ENCODE assay signal across 11 mouse cellular contexts in genomic region chr2:5577399-5578129, GRCm38 (mm10).
A peak's percentile ranks its signal among the peaks of the same experiment; 100 is the strongest.
DNase-seq lines count a peak whose midpoint lies in the region; ATAC-seq and TF ChIP-seq lines count a peak whose summit lies in the region.
"Had no signal": no experiment of that assay in that cellular context is flagged by ENCODE, and none has a peak within 500 bp of the region (broad histone marks: within the 10 kb centered on the region; RNA-seq: fewer than 3 reads in every experiment).

No protein-coding gene starts in this region.

- H3K36me3 ChIP-seq in midbrain, embryonic 13.5 days, result no peaks in the 10 kb centered on the region
- no peaks in the 10 kb centered on the region for H3K36me3 ChIP-seq in midbrain, embryonic 10.5 days
- H3K36me3 ChIP-seq in forebrain, postnatal 0 days (ENCODE audit: insufficient read depth), result no peaks in the 10 kb centered on the region
- H3K36me3 ChIP-seq: embryonic facial prominence, embryonic 15.5 days; limb, embryonic 12.5 days had no signal

- no peak overlapping the region for H3K9ac ChIP-seq in midbrain, embryonic 13.5 days (replicated peaks)
- H3K9ac ChIP-seq in forebrain, postnatal 0 days, result no peak overlapping the region
- H3K9ac ChIP-seq: embryonic facial prominence, embryonic 15.5 days; limb, embryonic 12.5 days had no signal

- TF ChIP-seq CTCF in forebrain, postnatal 0 days (IDR thresholded peaks at IDR 0.05; ENCODE audit: low read depth), result no peak

- H3K4me1 ChIP-seq in midbrain, embryonic 13.5 days (replicated peaks), result peaks cover 16% of the 10 kb centered on the region
- H3K4me1 ChIP-seq in midbrain, embryonic 10.5 days, result peaks cover 10% of the 10 kb centered on the region
- H3K4me1 ChIP-seq in forebrain, postnatal 0 days (ENCODE audit: insufficient read depth), result peaks cover 4% of the 10 kb centered on the region; the same call in 1 of the 2 replicates

- ATAC-seq in midbrain, embryonic 13.5 days, result peak; percentile 80
- ATAC-seq in forebrain, postnatal 0 days, result peak; percentile 61
- ATAC-seq: Patski had no signal

- 55% methylated on average over 9 of the region's 9 CpGs for WGBS in midbrain, embryonic 13.5 days
- 84% methylated on average over 9 of the region's 9 CpGs for WGBS in midbrain, embryonic 10.5 days
- 37% methylated on average over 9 of the region's 9 CpGs for WGBS in forebrain, postnatal 0 days

- no peak overlapping the region for H3K4me2 ChIP-seq in midbrain, embryonic 13.5 days (replicated peaks)
- H3K4me2 ChIP-seq in forebrain, postnatal 0 days (ENCODE audit: low read depth), result no peak overlapping the region
- H3K4me2 ChIP-seq: embryonic facial prominence, embryonic 15.5 days; limb, embryonic 12.5 days had no signal

- no peak overlapping the region for H3K4me3 ChIP-seq in midbrain, embryonic 13.5 days (replicated peaks)
- H3K4me3 ChIP-seq in midbrain, embryonic 10.5 days, result no peak overlapping the region
- H3K4me3 ChIP-seq in forebrain, postnatal 0 days (ENCODE audit: low read depth, low read length), result no peak overlapping the region
- H3K4me3 ChIP-seq: embryonic facial prominence, embryonic 15.5 days; limb, embryonic 12.5 days had no signal

- H3K27ac ChIP-seq in midbrain, embryonic 13.5 days, result 0 out of 2 replicates have a peak overlapping the region, but pooled peaks have one; percentile 6
- no peak overlapping the region; the same call in 1 of the 2 replicates for H3K27ac ChIP-seq in midbrain, embryonic 10.5 days (replicated peaks)
- H3K27ac ChIP-seq in forebrain, postnatal 0 days (ENCODE audit: low read depth, low read length), result no peak overlapping the region
- H3K27ac ChIP-seq: embryonic facial prominence, embryonic 15.5 days; limb, embryonic 12.5 days had no signal

- H3K27me3 ChIP-seq in midbrain, embryonic 13.5 days, result no peaks in the 10 kb centered on the region
- H3K27me3 ChIP-seq in midbrain, embryonic 10.5 days (ENCODE audit: low read depth, poor library complexity, severe bottlenecking), result no peaks in the 10 kb centered on the region
- no peaks in the 10 kb centered on the region for H3K27me3 ChIP-seq in forebrain, postnatal 0 days (ENCODE audit: insufficient read depth, low read length)
- H3K27me3 ChIP-seq: embryonic facial prominence, embryonic 15.5 days; limb, embryonic 12.5 days; Patski had no signal

- DNase-seq in midbrain, embryonic 10.5 days (ENCODE audit: low spot score), result no peak
- peak; percentile 46 for DNase-seq in forebrain, postnatal 0 days
- peak; percentile 35 to 55 for DNase-seq in kidney, postnatal 4 days
- DNase-seq in thymus, postnatal 36 days, result no peak
- no peak for DNase-seq in left cerebral cortex, adult 18-20 months (ENCODE audit: low spot score in 2 of 2)
- no peak for DNase-seq in layer of hippocampus, adult 9-10 months (ENCODE audit: low spot score)
- DNase-seq: right cerebral cortex, postnatal 25 days had no signal

- no peaks in the 10 kb centered on the region for H3K9me3 ChIP-seq in midbrain, embryonic 13.5 days
- no peaks in the 10 kb centered on the region for H3K9me3 ChIP-seq in midbrain, embryonic 10.5 days (replicated peaks)
- no peaks in the 10 kb centered on the region for H3K9me3 ChIP-seq in forebrain, postnatal 0 days (ENCODE audit: low read length)
- H3K9me3 ChIP-seq: embryonic facial prominence, embryonic 15.5 days; limb, embryonic 12.5 days had no signal

Comparison
In these comparisons a context has a peak if more than half of its experiments do, and no peak if none do; other contexts are left out.
1. DNase-seq: peak in forebrain, postnatal 0 days (single experiment) and kidney, postnatal 4 days (2 of 2); none in midbrain, embryonic 10.5 days (single experiment), thymus, postnatal 36 days (0 of 2), left cerebral cortex, adult 18-20 months (0 of 2) and layer of hippocampus, adult 9-10 months (single experiment).